Mouse (Mus musculus) spleen, postnatal 4 days (tissue): ENCODE measurements around the gene Ank2.
"Not testable (repeated sequence)": the region's sequence is repeated elsewhere in the genome, so short reads cannot be mapped to it uniquely, and the experiment has no call there.

Source experiments
- DNase-seq, 2 experiments: peaks; one replicate each; pipeline ENCODE4 v3.0.0; 2022; ENCODE audit warnings: low spot score in 2 of 2

The Ank2 gene

DNA sequence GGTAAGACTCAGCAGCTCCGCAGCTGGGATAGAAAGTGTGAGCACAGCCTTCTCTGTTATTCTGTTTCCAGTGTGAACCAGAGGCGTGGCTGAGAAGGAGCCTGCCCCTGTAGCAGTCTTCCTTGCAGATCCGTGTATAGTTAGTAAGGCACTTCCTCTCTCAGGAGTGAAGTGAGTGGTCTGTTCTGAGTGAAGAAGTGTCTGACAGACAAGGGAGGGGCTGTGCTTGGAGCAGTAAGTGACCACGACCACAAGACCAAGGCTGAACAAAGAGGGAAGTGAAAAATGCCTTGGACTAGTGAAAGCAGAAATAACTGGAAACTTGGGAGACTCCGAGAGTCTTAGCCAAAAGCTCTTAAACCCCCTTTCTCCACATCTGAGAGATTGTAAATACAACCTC lies 143.9 kb downstream of the Ank2 start:
- no peak for DNase-seq

DNA sequence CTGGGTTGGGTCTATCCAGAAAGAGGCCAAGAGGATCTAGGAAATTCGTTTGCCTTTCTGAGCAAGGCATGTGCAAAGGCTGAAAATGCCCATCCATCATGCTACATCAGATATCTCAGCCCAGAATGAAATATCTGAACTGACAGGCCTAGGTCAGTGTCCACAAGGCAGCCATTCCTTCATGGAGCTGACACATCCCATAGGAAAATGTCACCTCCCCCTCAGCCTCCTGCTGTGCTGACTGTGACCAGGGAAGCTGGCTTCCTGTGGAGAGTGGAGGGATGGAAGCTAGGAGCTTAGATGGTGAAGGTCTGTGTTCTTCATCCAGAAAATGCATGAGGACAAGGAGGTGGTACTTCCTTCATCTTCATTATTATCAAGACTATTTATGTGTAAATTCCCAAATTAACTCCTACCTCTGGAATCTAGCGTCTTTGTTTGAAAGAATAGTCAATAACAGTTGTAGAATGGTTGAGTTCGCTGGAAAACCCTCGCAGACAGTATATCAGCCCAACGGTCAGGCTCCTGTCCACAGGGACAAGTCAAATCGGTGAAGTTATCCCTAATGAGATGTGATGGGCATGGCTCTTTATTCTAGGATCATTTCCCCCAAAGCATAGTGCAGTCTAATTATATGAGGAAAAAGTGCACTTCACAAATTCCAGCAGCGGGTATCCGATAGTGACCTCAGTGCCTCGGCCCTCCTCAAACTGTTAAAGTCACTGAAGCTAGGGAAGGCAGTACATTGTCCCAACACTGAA lies 148.4 kb downstream of the Ank2 start:
- no peak for DNase-seq

GRCm38 (mm10) chr3:127348926-127349325 lies 150.2 kb downstream of the Ank2 start:
- no peak for DNase-seq

DNA sequence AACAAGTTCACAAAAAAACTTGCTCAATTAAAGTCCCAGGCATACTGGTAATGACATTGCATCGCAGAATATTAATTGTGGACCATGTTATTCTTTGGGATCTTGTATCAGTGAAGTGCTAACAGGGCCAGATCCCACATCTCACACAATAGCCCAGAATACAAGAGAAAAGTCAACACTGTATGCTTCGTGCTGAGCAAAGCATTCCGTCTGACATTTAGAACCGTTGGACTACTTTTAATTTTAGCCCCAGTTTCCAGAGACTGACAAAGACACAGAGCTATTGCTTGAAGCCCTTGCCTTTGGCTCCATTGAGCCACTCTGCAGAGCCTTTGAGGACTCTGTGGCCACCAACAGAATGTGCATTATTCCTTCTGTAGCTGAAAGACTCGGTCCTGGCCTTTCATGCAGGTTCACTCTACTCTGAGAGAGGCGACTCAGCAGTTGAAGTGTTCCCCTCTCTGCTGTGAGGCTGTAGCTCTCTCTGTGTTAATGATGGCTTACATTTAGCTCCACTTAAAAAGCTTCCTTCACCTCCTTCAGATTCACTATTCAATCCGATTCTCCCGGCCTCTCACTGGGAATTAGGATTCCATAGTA lies 153.2 kb downstream of the Ank2 start:
- DNase-seq = no peak

- no peak for DNase-seq
Measured at GRCm38 (mm10) chr3:127341300-127341699, 157.8 kb downstream of the Ank2 start.

- no peak for DNase-seq
Measured at GRCm38 (mm10) chr3:127334876-127335275, 164.3 kb downstream of the Ank2 start.

GRCm38 (mm10) chr3:127331562-127331961 lies 167.6 kb downstream of the Ank2 start:
- DNase-seq = no peak

DNA sequence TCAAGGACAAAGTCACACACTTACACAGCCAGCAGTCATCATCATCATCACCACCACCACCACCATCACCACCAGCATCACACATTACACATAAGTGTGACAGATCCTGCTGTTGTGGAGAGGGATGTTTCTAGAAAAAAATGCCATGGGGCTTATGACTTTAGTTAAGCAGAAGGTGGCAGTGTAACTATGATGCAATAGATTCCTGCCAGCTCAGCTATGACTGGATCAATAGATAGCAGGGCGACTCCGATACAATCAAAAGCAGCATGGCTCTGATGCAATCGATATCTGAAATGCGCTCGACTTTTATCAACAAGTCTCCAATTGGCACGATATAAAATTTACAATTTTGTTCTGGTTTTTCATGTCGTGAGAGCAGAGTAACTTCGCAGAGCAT lies 172.8 kb downstream of the Ank2 start:
- DNase-seq = no peak

- DNase-seq = peak; percentile 19 to 64
Measured at GRCm38 (mm10) chr3:127322870-127323269, 176.3 kb downstream of the Ank2 start.

DNA sequence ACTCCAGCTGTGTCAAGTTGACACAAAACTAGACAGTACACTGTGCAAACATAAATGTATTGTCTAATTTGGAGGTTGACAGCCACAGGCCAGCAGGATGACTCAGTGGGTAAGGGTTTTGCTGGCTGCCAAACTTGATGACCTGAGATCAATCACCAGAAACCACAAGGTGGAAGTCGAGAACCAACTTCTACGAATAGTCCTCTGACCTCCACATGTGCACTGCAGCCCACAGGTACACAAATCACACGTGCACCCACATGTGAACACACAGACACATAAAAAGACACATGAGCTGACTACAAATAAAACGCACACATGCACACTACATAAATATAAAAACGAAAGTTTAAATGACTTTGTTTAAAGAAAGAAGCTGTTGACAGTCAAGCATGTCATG lies 177.5 kb downstream of the Ank2 start:
- no peak for DNase-seq

DNA sequence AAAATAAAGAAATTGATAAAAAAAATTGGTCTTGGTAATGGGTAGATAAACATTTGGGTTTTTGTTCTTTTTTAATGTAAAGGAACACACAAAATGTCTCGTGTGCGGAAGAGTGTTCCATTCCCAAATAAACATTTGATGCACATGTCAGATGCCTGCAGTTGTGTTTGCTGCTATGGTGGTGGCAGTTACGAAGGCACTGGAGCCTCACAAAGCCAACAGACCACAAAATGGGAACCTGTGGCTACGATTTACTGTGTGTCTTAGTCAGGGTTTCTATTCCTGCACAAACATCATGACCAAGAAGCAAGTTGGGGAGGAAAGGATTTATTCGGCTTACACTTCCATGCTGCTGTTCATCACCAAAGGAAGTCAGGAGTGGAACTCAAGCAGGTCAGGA lies 178.1 kb downstream of the Ank2 start:
- DNase-seq = not testable (repeated sequence)

- no peak for DNase-seq
Measured at GRCm38 (mm10) chr3:127320311-127320710, 178.8 kb downstream of the Ank2 start.

GRCm38 (mm10) chr3:127317641-127318040 lies 181.5 kb downstream of the Ank2 start:
- no peak for DNase-seq

- DNase-seq = no peak
Measured at GRCm38 (mm10) chr3:127316717-127317116, 182.4 kb downstream of the Ank2 start.

- DNase-seq = no peak
Measured at GRCm38 (mm10) chr3:127311521-127311920, 187.6 kb downstream of the Ank2 start.

DNA sequence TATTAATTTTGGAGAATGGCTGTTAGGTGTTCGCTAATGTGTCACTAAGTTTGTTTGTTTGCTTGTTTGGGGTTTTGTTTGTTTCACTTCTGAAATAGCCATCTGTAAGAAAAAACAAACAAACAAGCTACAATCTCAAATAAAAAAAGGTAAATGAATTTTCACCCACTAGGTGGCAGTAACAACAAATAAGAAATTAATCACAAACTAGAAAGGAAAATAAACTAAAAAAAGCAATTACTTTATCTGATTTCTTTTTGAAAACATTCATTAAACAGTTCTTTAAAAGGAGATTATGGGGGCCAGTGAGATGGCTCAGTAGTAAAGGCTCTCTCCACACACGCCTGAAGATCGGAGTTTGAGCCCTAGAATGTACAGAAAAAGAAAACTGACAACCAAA lies 189.1 kb downstream of the Ank2 start:
- DNase-seq = no peak

GRCm38 (mm10) chr3:127303957-127304553 lies 195.1 kb downstream of the Ank2 start:
- DNase-seq = no peak

- DNase-seq = no peak
Measured at GRCm38 (mm10) chr3:127303041-127303440, 196.1 kb downstream of the Ank2 start.

GRCm38 (mm10) chr3:127300790-127301189 lies 198.4 kb downstream of the Ank2 start:
- DNase-seq = no peak

GRCm38 (mm10) chr3:127295921-127296320 lies 203.2 kb downstream of the Ank2 start:
- DNase-seq = no peak

GRCm38 (mm10) chr3:127294610-127295349 lies 204.4 kb downstream of the Ank2 start:
- no peak for DNase-seq

- DNase-seq = no peak
Measured at GRCm38 (mm10) chr3:127294079-127294478, 205.1 kb downstream of the Ank2 start.
